Comparison of ENCODE assay signal across 14 mouse cellular contexts in the genomic region with DNA sequence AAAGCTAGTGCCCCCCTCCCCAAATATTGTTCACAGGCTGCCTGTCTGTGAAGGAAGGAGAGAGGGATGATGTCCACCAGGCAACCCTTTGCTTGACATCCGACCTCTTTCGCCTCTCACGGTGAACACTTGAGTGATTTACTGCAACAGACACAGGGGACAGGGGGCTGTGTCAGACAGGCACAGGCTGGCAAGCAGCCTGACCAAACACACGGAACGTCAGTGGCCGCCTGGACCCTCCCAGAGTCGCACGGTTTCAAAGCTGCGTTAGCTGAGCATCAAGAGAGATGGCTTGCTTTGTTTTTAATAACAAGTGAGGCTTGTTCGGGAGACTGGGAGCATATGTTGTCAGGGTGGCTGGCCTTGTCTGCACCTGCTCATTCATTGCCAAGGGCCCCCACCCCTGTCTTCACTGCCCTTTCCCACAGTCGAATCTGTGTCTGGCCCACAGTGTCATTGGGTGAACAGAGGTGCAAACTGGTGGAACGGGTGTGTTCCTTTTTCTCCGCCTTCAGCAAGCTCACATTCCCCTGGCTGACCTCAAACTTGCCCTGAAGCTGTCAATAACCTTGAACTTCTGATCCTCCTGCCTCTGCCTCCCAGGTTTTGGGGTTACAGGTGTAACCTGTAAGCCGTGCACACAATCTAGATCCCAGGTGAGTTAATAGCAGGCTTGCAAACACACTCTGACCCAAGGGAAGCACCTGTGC.
DNase-seq lines count a peak whose midpoint lies in the region; ATAC-seq lines count a peak whose summit lies in the region.
"Had no signal": no experiment of that assay in that cellular context is flagged by ENCODE, and none has a peak within 500 bp of the region (broad histone marks: within the 10 kb centered on the region; RNA-seq: fewer than 3 reads in every experiment).

No protein-coding gene starts in this region.

- H3K9ac ChIP-seq in heart, embryonic 15.5 days, result no peak overlapping the region
- H3K9ac ChIP-seq in midbrain, embryonic 13.5 days (replicated peaks), result no peak overlapping the region
- H3K9ac ChIP-seq in midbrain, embryonic 16.5 days (ENCODE audit: low read depth, low read length), result no peak overlapping the region
- no peak overlapping the region for H3K9ac ChIP-seq in embryonic facial prominence, embryonic 13.5 days
- no peak overlapping the region for H3K9ac ChIP-seq in limb, embryonic 15.5 days

- H3K4me3 ChIP-seq in heart, embryonic 15.5 days, result no peak overlapping the region
- no peak overlapping the region for H3K4me3 ChIP-seq in heart, embryonic 10.5 days
- H3K4me3 ChIP-seq in midbrain, embryonic 13.5 days (replicated peaks), result no peak overlapping the region
- H3K4me3 ChIP-seq in midbrain, embryonic 16.5 days (ENCODE audit: low read depth, low read length), result no peak overlapping the region
- no peak overlapping the region for H3K4me3 ChIP-seq in embryonic facial prominence, embryonic 13.5 days
- no peak overlapping the region for H3K4me3 ChIP-seq in limb, embryonic 15.5 days
- H3K4me3 ChIP-seq: erythroblast, embryonic 14.5 days had no signal

- no peaks in the 10 kb centered on the region for H3K9me3 ChIP-seq in heart, embryonic 15.5 days (replicated peaks)
- no peaks in the 10 kb centered on the region for H3K9me3 ChIP-seq in heart, embryonic 10.5 days
- no peaks in the 10 kb centered on the region for H3K9me3 ChIP-seq in midbrain, embryonic 13.5 days
- H3K9me3 ChIP-seq in midbrain, embryonic 16.5 days (replicated peaks; ENCODE audit: control insufficient read depth, low read length, poor library complexity, severe bottlenecking), result no peaks in the 10 kb centered on the region
- no peaks in the 10 kb centered on the region for H3K9me3 ChIP-seq in embryonic facial prominence, embryonic 13.5 days
- no peaks in the 10 kb centered on the region for H3K9me3 ChIP-seq in limb, embryonic 15.5 days

- no peak overlapping the region for H3K4me2 ChIP-seq in heart, embryonic 15.5 days
- no peak overlapping the region for H3K4me2 ChIP-seq in midbrain, embryonic 13.5 days (replicated peaks)
- no peak overlapping the region for H3K4me2 ChIP-seq in midbrain, embryonic 16.5 days (ENCODE audit: low read length)
- H3K4me2 ChIP-seq in embryonic facial prominence, embryonic 13.5 days, result peak overlapping the region; percentile 37
- H3K4me2 ChIP-seq in limb, embryonic 15.5 days, result 0 out of 2 replicates have a peak overlapping the region, but pooled peaks have one; percentile 10

- peaks cover 8% of the 10 kb centered on the region; the same call in 1 of the 2 replicates for H3K4me1 ChIP-seq in heart, embryonic 15.5 days (replicated peaks)
- peaks cover 24% of the 10 kb centered on the region for H3K4me1 ChIP-seq in heart, embryonic 10.5 days
- peaks cover 15% of the 10 kb centered on the region; the same call in 1 of the 2 replicates for H3K4me1 ChIP-seq in midbrain, embryonic 13.5 days (replicated peaks)
- H3K4me1 ChIP-seq in midbrain, embryonic 16.5 days (ENCODE audit: control insufficient read depth, insufficient read depth, low read length), result no peaks in the 10 kb centered on the region
- H3K4me1 ChIP-seq in embryonic facial prominence, embryonic 13.5 days, result peaks cover 25% of the 10 kb centered on the region
- peaks cover 27% of the 10 kb centered on the region for H3K4me1 ChIP-seq in limb, embryonic 15.5 days

- no peaks in the 10 kb centered on the region for H3K36me3 ChIP-seq in heart, embryonic 15.5 days
- no peaks in the 10 kb centered on the region for H3K36me3 ChIP-seq in heart, embryonic 10.5 days
- no peaks in the 10 kb centered on the region for H3K36me3 ChIP-seq in midbrain, embryonic 13.5 days
- no peaks in the 10 kb centered on the region for H3K36me3 ChIP-seq in midbrain, embryonic 16.5 days (ENCODE audit: control insufficient read depth, insufficient read depth, low read length)
- H3K36me3 ChIP-seq in embryonic facial prominence, embryonic 13.5 days, result no peaks in the 10 kb centered on the region
- H3K36me3 ChIP-seq in limb, embryonic 15.5 days, result no peaks in the 10 kb centered on the region

- DNase-seq in heart, embryonic 10.5 days (ENCODE audit: low spot score), result no peak
- DNase-seq in gastrocnemius, adult 18-20 months (ENCODE audit: low spot score), result no peak
- no peak for DNase-seq in right cerebral cortex, adult 2 months (ENCODE audit: low spot score in 2 of 2)
- DNase-seq: cerebellum, adult 9-11 months; kidney, postnatal 25 days; lung, adult 2 months; right cerebral cortex, postnatal 14 days; thymus, postnatal 25 days had no signal

- ATAC-seq in heart, embryonic 15.5 days (replicated peaks; ENCODE audit: insufficient number of reproducible peaks, insufficient read depth, low FRiP score, low read depth), result no peak
- peak; percentile 21; the same call in 1 of the 2 replicates for ATAC-seq in midbrain, embryonic 13.5 days
- ATAC-seq in midbrain, embryonic 16.5 days, result no peak
- ATAC-seq in embryonic facial prominence, embryonic 13.5 days (ENCODE audit: insufficient number of reproducible peaks, insufficient read depth, low FRiP score, low TSS enrichment, low read depth), result no peak
- no peak for ATAC-seq in limb, embryonic 15.5 days (ENCODE audit: insufficient number of reproducible peaks, low FRiP score, low TSS enrichment, low read depth)

- H3K27ac ChIP-seq in heart, embryonic 15.5 days, result peak overlapping the region; percentile 13; the same call in 1 of the 2 replicates
- no peak overlapping the region for H3K27ac ChIP-seq in heart, embryonic 10.5 days
- H3K27ac ChIP-seq in midbrain, embryonic 13.5 days, result no peak overlapping the region
- no peak overlapping the region for H3K27ac ChIP-seq in midbrain, embryonic 16.5 days (ENCODE audit: low read length)
- peak overlapping the region; percentile 88 for H3K27ac ChIP-seq in embryonic facial prominence, embryonic 13.5 days
- H3K27ac ChIP-seq in limb, embryonic 15.5 days, result peak overlapping the region; percentile 86

- WGBS in heart, embryonic 15.5 days, result 48% methylated on average over 14 of the region's 14 CpGs
- 59% methylated on average over 14 of the region's 14 CpGs for WGBS in heart, embryonic 10.5 days
- WGBS in midbrain, embryonic 13.5 days, result 62% methylated on average over 14 of the region's 14 CpGs
- 61% methylated on average over 14 of the region's 14 CpGs for WGBS in midbrain, embryonic 16.5 days
- WGBS in embryonic facial prominence, embryonic 13.5 days, result 45% methylated on average over 14 of the region's 14 CpGs
- WGBS in limb, embryonic 15.5 days, result 23% methylated on average over 14 of the region's 14 CpGs

- peaks cover 2% of the 10 kb centered on the region; the same call in 1 of the 2 replicates for H3K27me3 ChIP-seq in heart, embryonic 15.5 days
- peaks cover 6% of the 10 kb centered on the region; the same call in 1 of the 2 replicates for H3K27me3 ChIP-seq in heart, embryonic 10.5 days (ENCODE audit: insufficient read depth, poor library complexity, severe bottlenecking)
- H3K27me3 ChIP-seq in midbrain, embryonic 13.5 days, result no peaks in the 10 kb centered on the region
- H3K27me3 ChIP-seq in midbrain, embryonic 16.5 days (ENCODE audit: control insufficient read depth, insufficient read depth, low read depth, low read length), result no peaks in the 10 kb centered on the region
- no peaks in the 10 kb centered on the region for H3K27me3 ChIP-seq in embryonic facial prominence, embryonic 13.5 days
- H3K27me3 ChIP-seq in limb, embryonic 15.5 days, result no peaks in the 10 kb centered on the region

Comparison
In these comparisons a context has a peak if more than half of its experiments do, and no peak if none do; other contexts are left out.
1. H3K27ac ChIP-seq: peak in heart, embryonic 15.5 days (single experiment), embryonic facial prominence, embryonic 13.5 days (single experiment) and limb, embryonic 15.5 days (single experiment); none in heart, embryonic 10.5 days (single experiment), midbrain, embryonic 13.5 days (single experiment) and midbrain, embryonic 16.5 days (single experiment).
2. H3K4me2 ChIP-seq: peak in embryonic facial prominence, embryonic 13.5 days (single experiment) and limb, embryonic 15.5 days (single experiment); none in heart, embryonic 15.5 days (single experiment), midbrain, embryonic 13.5 days (single experiment) and midbrain, embryonic 16.5 days (single experiment).